Mouse (Mus musculus): ENCODE measurements around the gene Serpinb1a. TPM values are rescaled to one million over a fixed set of nuclear protein-coding genes. Genes with fewer than 3 reads are reported as not detected.
"Not testable (repeated sequence)": the region's sequence is repeated elsewhere in the genome, so short reads cannot be mapped to it uniquely, and the experiment has no call there.

Gene Serpinb1a
- 1.7 and 5.8 TPM in 2 replicates for polyA plus RNA-seq (2015; fragmentation: Nextera tagmentation; extraction: Ambion mirVana)

DNA sequence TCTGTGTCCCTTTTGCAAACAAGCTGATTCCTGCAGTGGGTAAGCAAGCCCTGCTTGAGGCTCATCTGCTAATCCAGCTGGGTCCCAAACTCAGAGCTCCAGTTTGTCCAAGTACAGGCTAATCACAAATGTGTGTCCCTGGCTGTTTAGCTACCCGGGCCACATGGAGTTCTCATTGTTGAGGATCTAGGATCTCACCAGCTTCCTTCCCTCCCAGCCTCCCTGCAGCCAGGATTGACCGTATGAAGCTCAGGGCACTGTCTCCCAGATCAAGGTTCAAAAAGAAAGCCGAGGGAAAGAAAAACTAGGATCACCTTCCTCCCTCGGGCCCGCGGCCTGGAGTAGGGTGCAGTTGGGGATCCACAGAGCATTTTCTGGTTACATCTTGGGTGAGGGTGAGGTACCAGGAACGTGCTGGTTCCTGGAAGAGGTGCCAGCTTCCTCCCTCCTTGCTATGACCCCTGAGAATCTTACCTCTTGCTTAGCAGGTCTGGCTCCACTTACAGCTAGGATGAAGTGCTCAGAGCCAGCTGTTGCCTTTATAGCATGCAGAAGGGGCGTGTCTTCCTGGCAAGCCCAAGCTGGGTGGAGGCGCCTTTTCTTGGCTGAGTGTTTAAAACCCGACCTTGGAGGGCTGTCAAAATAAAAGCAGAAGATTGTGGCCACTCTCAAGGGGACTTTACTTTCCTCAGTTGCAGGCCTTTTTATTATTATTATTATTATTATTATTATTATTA is at the start of gene Serpinb1a:
TSS of gene Serpinb1a (minus strand) at position 518 of the 737 bp plus-strand sequence.
- Histone ChIP-seq H3K36me3 (no peaks in the 10 kb centered on the region), H3K4me3 (no peak within 1 kb of the TSS), H3K9me3 (no peaks in the 10 kb centered on the region), H3K27ac (replicated peaks) (no peak within 1 kb of the TSS), H3K4me2 (no peak within 1 kb of the TSS), H3K27me3 (no peaks in the 10 kb centered on the region), H3K9ac (no peak within 1 kb of the TSS), H3K4me1 (replicated peaks) (0 out of 2 replicates have a peak, but pooled peaks cover 3% of the 10 kb centered on the region)
- ATAC-seq (ENCODE audit: low FRiP score, low read depth) = no peak
- 75% methylated on average over 10 of the region's 10 CpGs for WGBS

DNA sequence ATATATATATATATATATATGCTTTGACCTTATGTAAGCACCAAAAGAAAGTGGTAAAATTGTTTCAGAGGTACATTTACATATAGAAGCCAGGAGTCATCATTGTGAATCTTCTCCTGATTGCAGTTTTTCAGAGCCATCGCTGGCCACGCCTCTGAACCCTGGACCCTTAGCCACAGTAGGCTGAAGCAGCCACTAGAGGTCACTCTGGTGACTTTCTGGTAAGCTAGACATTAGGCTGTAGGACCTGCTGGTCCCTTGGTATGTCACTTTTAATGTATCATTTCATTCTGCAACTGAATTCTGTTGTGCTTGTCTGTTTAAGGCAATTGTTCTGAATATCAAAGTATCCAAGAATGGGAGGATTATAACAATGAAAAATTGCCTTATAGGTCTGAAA is 49.7 kb upstream of the Serpinb1a start:
- Histone ChIP-seq H3K27me3 (0 out of 2 replicates have a peak, but pooled peaks cover 3% of the 10 kb centered on the region), H3K4me3 (no peak overlapping the region), H3K4me2 (no peak overlapping the region), H3K36me3 (no peaks in the 10 kb centered on the region), H3K4me1 (replicated peaks) (no peaks in the 10 kb centered on the region), H3K9ac (no peak overlapping the region), H3K9me3 (no peaks in the 10 kb centered on the region), H3K27ac (replicated peaks) (no peak overlapping the region)
- no peak for ATAC-seq (ENCODE audit: low FRiP score, low read depth)
- 13% methylated on average over 2 of the region's 2 CpGs for WGBS

- H3K4me3 ChIP-seq; H3K4me1 ChIP-seq (replicated peaks); H3K36me3 ChIP-seq; H3K4me2 ChIP-seq; H3K9ac ChIP-seq; H3K9me3 ChIP-seq; H3K27me3 ChIP-seq; H3K27ac ChIP-seq (replicated peaks); ATAC-seq (ENCODE audit: low FRiP score, low read depth): not testable (repeated sequence)
- WGBS = 100% methylated on average over 2 of the region's 2 CpGs
Measured at GRCm38 (mm10) chr13:32899114-32899513, 48.1 kb upstream of the Serpinb1a start.

- Histone ChIP-seq H3K4me3 (no peak within 1 kb of the TSS), H3K9ac (no peak within 1 kb of the TSS), H3K4me2 (no peak within 1 kb of the TSS), H3K4me1 (replicated peaks) (no peaks in the 10 kb centered on the region), H3K9me3 (no peaks in the 10 kb centered on the region), H3K27ac (replicated peaks) (no peak within 1 kb of the TSS), H3K27me3 (0 out of 2 replicates have a peak, but pooled peaks cover 3% of the 10 kb centered on the region), H3K36me3 (no peaks in the 10 kb centered on the region)
- ATAC-seq (ENCODE audit: low FRiP score, low read depth) = no peak
- 80% methylated on average over 2 of the region's 2 CpGs for WGBS
Measured at GRCm38 (mm10) chr13:32898111-32898510, 47.1 kb upstream of the Serpinb1a start, which contains the start of gene Serpinb1c. TSS of gene Serpinb1c (minus strand) at chr13:32898211.

- H3K4me3 ChIP-seq = no peak overlapping the region
- no peaks in the 10 kb centered on the region for H3K36me3 ChIP-seq
- no peaks in the 10 kb centered on the region for H3K9me3 ChIP-seq
- no peak overlapping the region for H3K4me2 ChIP-seq
- H3K27me3 ChIP-seq = 0 out of 2 replicates have a peak, but pooled peaks cover 1% of the 10 kb centered on the region
- H3K27ac ChIP-seq (replicated peaks) = no peak overlapping the region
- ATAC-seq (ENCODE audit: low FRiP score, low read depth) = no peak
- H3K9ac ChIP-seq = no peak overlapping the region
- H3K4me1 ChIP-seq (replicated peaks) = no peaks in the 10 kb centered on the region
- 73% methylated on average over 4 of the region's 4 CpGs for WGBS
Measured at GRCm38 (mm10) chr13:32896931-32897330, 45.9 kb upstream of the Serpinb1a start.

DNA sequence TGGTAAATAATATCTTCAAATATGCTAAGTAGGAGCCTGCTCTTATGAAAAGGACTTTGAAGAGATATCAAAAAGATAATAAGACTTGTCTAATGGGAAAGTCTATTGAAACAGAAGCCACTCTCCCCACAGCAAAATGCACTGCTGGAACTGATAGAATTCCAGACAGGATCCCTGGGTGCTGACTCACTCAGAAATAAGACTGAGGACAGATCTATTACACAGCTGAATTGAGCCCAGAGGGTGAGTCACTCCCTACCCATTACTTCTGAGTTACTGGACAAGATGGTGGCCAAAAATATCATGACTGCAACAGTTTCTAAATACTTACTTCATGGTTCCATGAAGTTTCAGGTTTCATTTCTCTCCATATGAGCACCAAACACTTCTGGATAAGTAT is 33.8 kb upstream of the Serpinb1a start:
- Histone ChIP-seq H3K4me2 (no peak overlapping the region), H3K9me3 (no peaks in the 10 kb centered on the region), H3K27ac (replicated peaks) (no peak overlapping the region), H3K4me1 (replicated peaks) (no peaks in the 10 kb centered on the region), H3K4me3 (no peak overlapping the region), H3K36me3 (no peaks in the 10 kb centered on the region), H3K9ac (no peak overlapping the region), H3K27me3 (no peaks in the 10 kb centered on the region)
- ATAC-seq (ENCODE audit: low FRiP score, low read depth) = no peak

GRCm38 (mm10) chr13:32873862-32874261 is 22.9 kb upstream of the Serpinb1a start:
- H3K4me1 ChIP-seq (replicated peaks) = no peaks in the 10 kb centered on the region
- WGBS = 71% methylated on average over 1 of the region's 1 CpGs

GRCm38 (mm10) chr13:32868843-32869242 is 17.9 kb upstream of the Serpinb1a start:
- H3K27ac ChIP-seq (replicated peaks) = no peak overlapping the region
- no peaks in the 10 kb centered on the region for H3K27me3 ChIP-seq
- no peak overlapping the region for H3K4me3 ChIP-seq
- ATAC-seq (ENCODE audit: low FRiP score, low read depth) = no peak
- no peak overlapping the region for H3K4me2 ChIP-seq
- 79% methylated on average over 5 of the region's 5 CpGs for WGBS
- H3K9ac ChIP-seq = no peak overlapping the region
- H3K4me1 ChIP-seq (replicated peaks) = no peaks in the 10 kb centered on the region
- H3K9me3 ChIP-seq = no peaks in the 10 kb centered on the region
- H3K36me3 ChIP-seq = no peaks in the 10 kb centered on the region

More at GRCm38 (mm10) chr13:32873862-32874261, 22.9 kb upstream of the Serpinb1a start:
- H3K27me3 ChIP-seq = no peaks in the 10 kb centered on the region
- H3K9ac ChIP-seq = no peak overlapping the region
- no peaks in the 10 kb centered on the region for H3K9me3 ChIP-seq
- H3K4me2 ChIP-seq = no peak overlapping the region
- no peak for ATAC-seq (ENCODE audit: low FRiP score, low read depth)
- no peak overlapping the region for H3K27ac ChIP-seq (replicated peaks)
- no peak overlapping the region for H3K4me3 ChIP-seq
- H3K36me3 ChIP-seq = no peaks in the 10 kb centered on the region

DNA sequence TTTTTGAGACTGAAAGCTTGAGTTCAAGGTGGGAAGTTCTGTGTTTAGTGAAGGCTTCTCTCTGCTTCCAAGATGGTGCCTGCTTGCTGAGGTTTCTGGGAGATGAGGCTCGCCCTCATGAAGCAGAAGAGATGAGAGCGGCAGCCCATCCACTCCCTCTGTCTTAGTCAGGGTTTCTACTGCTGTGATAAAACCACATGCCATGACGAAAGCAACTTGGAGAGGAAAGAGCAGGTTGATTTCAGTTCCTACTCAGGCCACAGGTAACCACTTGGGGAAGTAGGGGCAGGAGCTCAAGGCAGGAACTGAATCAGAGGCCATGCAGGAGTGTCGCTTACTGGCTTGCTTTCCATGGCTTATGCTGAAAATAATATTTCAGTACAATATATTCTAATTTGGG is 17.2 kb upstream of the Serpinb1a start:
- 90% methylated on average over 4 of the region's 4 CpGs for WGBS
- not testable (repeated sequence) for H3K27ac ChIP-seq (replicated peaks); H3K4me3 ChIP-seq; H3K9ac ChIP-seq; H3K27me3 ChIP-seq; H3K9me3 ChIP-seq; ATAC-seq (ENCODE audit: low FRiP score, low read depth); H3K36me3 ChIP-seq; H3K4me2 ChIP-seq; H3K4me1 ChIP-seq (replicated peaks)

DNA sequence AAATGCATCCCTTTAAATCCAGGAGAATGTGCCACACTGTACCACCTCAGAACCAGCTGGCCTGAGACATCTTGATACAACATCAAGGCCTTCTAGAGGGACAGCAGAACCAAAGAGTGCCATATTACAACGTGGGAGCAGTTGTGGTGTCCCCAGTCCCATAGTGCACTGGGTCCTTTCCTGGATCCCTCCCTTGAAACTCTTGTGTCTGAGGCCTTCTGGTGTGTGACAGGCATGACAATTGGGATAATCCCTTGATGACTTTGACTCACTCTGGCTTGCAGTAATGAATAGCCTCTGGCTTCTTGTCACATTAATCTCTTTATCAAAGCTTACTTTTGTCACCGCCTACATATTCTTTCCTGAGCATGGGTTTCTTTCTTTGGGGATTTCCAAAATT is 16.0 kb upstream of the Serpinb1a start:
- no peaks in the 10 kb centered on the region for H3K4me1 ChIP-seq (replicated peaks)
- WGBS = 48% methylated on average over 2 of the region's 2 CpGs
- no peaks in the 10 kb centered on the region for H3K9me3 ChIP-seq
- no peak overlapping the region for H3K27ac ChIP-seq (replicated peaks)
- no peak overlapping the region for H3K4me3 ChIP-seq
- no peaks in the 10 kb centered on the region for H3K36me3 ChIP-seq
- no peaks in the 10 kb centered on the region for H3K27me3 ChIP-seq
- ATAC-seq (ENCODE audit: low FRiP score, low read depth) = no peak; the same call in 1 of the 2 replicates
- H3K9ac ChIP-seq = no peak overlapping the region
- no peak overlapping the region for H3K4me2 ChIP-seq

DNA sequence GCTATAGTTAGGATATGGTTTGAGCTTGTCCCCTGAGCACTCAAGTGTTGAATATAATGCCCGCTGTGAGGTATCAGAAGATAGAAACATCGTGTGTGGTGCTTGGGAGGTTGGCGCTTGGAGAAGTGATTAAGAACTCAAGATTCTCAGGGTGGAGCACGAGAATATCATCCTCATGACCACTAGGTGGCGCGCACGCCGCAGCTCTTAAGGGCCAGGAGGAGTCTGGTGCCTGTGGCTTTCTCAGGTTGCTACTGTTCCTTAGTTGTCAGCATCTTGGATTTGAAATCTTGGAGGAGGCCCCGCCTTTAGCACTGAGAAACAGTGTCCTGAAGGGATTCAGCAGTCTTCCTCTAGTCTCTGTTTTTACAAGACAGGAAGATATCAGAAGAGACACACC is 15.5 kb upstream of the Serpinb1a start:
- H3K27ac ChIP-seq (replicated peaks) = no peak overlapping the region
- no peak overlapping the region for H3K9ac ChIP-seq
- no peaks in the 10 kb centered on the region for H3K36me3 ChIP-seq
- peak; percentile 85 for ATAC-seq (ENCODE audit: low FRiP score, low read depth)
- H3K4me3 ChIP-seq = no peak overlapping the region
- no peaks in the 10 kb centered on the region for H3K9me3 ChIP-seq
- H3K4me2 ChIP-seq = no peak overlapping the region
- no peaks in the 10 kb centered on the region for H3K4me1 ChIP-seq (replicated peaks)
- no peaks in the 10 kb centered on the region for H3K27me3 ChIP-seq
- WGBS = 9% methylated on average over 9 of the region's 9 CpGs

DNA sequence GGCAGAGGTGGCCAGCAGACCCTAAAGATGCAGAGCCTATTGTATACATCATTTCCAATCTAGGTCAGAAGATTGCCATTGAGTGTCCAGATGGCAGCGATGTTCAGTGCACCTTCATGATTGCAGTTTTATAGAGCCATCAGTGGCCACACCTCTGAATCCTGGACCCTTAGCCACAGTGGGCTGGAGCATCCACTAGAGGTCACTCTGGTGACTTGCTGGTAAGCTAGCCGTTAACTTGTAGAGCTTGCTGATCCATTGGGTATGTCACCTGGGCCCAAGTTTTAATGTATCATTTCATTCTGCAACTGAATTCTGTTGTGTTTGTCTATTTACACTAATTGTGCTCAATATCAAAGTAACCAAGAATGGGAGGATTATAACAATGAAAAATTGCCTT is 14.6 kb upstream of the Serpinb1a start:
- WGBS = 75% methylated on average over 2 of the region's 2 CpGs
- no peaks in the 10 kb centered on the region for H3K9me3 ChIP-seq
- H3K4me3 ChIP-seq = no peak overlapping the region
- ATAC-seq (ENCODE audit: low FRiP score, low read depth) = no peak
- no peak overlapping the region for H3K9ac ChIP-seq
- H3K27ac ChIP-seq (replicated peaks) = no peak overlapping the region
- H3K27me3 ChIP-seq = no peaks in the 10 kb centered on the region
- no peak overlapping the region for H3K4me2 ChIP-seq
- no peaks in the 10 kb centered on the region for H3K4me1 ChIP-seq (replicated peaks)
- no peaks in the 10 kb centered on the region for H3K36me3 ChIP-seq

DNA sequence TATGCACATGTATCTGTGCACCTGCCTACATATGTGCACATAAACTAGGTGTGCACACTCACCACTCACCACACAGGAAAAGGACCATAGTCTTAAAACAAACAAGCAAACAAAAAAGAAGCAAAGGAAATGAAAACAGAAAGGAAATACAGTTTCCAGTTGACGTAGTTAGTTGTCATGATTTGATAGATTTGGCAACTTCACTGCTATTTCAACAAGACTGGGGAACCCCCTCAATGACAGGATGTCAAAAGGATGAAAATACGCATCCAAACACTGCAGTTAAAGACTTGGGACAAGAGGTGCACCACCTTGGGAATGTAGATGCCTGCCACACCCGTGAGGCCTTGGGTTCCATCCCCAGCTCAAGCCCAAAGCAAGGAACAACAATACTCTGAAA is 13.5 kb upstream of the Serpinb1a start:
- H3K9ac ChIP-seq; H3K4me3 ChIP-seq; H3K27me3 ChIP-seq; H3K4me2 ChIP-seq; H3K4me1 ChIP-seq (replicated peaks); H3K9me3 ChIP-seq; H3K27ac ChIP-seq (replicated peaks); H3K36me3 ChIP-seq; ATAC-seq (ENCODE audit: low FRiP score, low read depth): not testable (repeated sequence)
- WGBS = 82% methylated on average over 3 of the region's 3 CpGs

Data from hindbrain, embryonic 15.5 days (tissue).